Mouse (Mus musculus) limb, embryonic 12.5 days (tissue): ENCODE data around the gene Rbp2. TPM values are rescaled to one million over a fixed set of nuclear protein-coding genes. Genes with fewer than 3 reads are reported as not detected.

ENCODE experiments used
- ATAC-seq: fragments of 200-750 bp; cut with Nextera tagmentation; 2 replicates; pipeline ENCODE4 v1.8.0; 2017; ENCODE audit warnings: low read depth, moderate TSS enrichment; ENCODE audit not compliant: insufficient number of reproducible peaks, insufficient read depth, low FRiP score, low TSS enrichment
- H3K27ac ChIP-seq: fragments of 300-500 bp; sonication (generic); 2 replicates; pipeline ENCODE4 v1.5.1; 2016; ENCODE audit warnings: mild to moderate bottlenecking, moderate library complexity
- H3K27me3 ChIP-seq: fragments of 300-500 bp; sonication (generic); 2 replicates; pipeline ENCODE4 v1.6.1; 2016; ENCODE audit warnings: mild to moderate bottlenecking, moderate library complexity
- H3K36me3 ChIP-seq: fragments of 300-500 bp; sonication (generic); 2 replicates; pipeline ENCODE4 v1.6.1; 2016; ENCODE audit warnings: mild to moderate bottlenecking, moderate library complexity
- H3K4me1 ChIP-seq: fragments of 300-500 bp; sonication (generic); replicated peaks from 2 replicates; pipeline ENCODE4 v1.6.1; 2016
- H3K4me2 ChIP-seq: fragments of 300-500 bp; sonication (generic); 2 replicates; pipeline ENCODE4 v1.6.1; 2016; ENCODE audit warnings: mild to moderate bottlenecking, moderate library complexity
- H3K4me3 ChIP-seq: fragments of 300-500 bp; sonication (generic); replicated peaks from 2 replicates; pipeline ENCODE4 v1.5.1; 2016; ENCODE audit warnings: mild to moderate bottlenecking
- H3K9ac ChIP-seq: fragments of 300-500 bp; sonication (generic); replicated peaks from 2 replicates; pipeline ENCODE4 v1.6.1; 2016; ENCODE audit warnings: mild to moderate bottlenecking, moderate library complexity
- H3K9me3 ChIP-seq: fragments of 300-500 bp; sonication (generic); 2 replicates; pipeline ENCODE4 v1.6.1; 2016; ENCODE audit warnings: mild to moderate bottlenecking, moderate library complexity
- WGBS: fragments of 180-500 bp; shearing (Covaris S2); methylation state at CpG from one replicate; pipeline ENCODE4 v1.1.7; 2016; 5-methylcytosine and 5-hydroxymethylcytosine counted together
- polyA plus RNA-seq: library from polyadenylated mRNA; unstranded; fragments of >200 nt; fragmentation: Nextera tagmentation; extraction: Ambion mirVana; gene quantifications from 2 replicates; pipeline ENCODE4 v1.2.1, GENCODE M21; 2016

Gene Rbp2
- polyA plus RNA-seq = not detected in 2 replicates

DNA sequence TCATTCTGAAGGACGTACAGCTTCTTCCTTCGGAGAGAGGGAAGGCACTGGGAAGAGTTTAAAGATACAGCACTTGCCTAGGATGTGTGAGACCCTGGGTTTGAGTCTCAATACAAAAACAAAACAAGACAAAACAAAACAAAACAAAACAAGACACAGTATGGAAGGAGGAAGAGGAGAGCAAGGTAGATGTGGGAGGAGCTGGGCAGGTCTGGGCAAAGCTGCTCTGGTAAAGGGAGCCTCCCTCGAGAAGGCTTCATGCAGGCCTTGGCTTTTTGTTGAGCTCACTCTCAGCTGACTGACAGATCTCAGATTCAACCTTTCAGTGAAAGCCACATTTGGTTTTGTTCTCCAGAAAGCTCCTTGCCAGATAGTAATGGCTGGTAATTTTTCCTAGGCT lies at the start of gene Rbp2:
TSS of gene Rbp2 (plus strand) at position 301 of the 400 bp plus-strand sequence.
- ATAC-seq = no peak
- Histone ChIP-seq H3K27me3 (no peaks in the 10 kb centered on the region), H3K4me3 (no peak within 1 kb of the TSS), H3K4me2 (no peak within 1 kb of the TSS), H3K4me1 (peaks cover 6% of the 10 kb centered on the region; the same call in 1 of the 2 replicates), H3K27ac (no peak within 1 kb of the TSS), H3K9ac (no peak within 1 kb of the TSS), H3K9me3 (no peaks in the 10 kb centered on the region), H3K36me3 (no peaks in the 10 kb centered on the region)
- 81% methylated on average over 3 of the region's 3 CpGs for WGBS

- no peaks in the 10 kb centered on the region for H3K27me3 ChIP-seq
- no peaks in the 10 kb centered on the region for H3K9me3 ChIP-seq
- no peaks in the 10 kb centered on the region for H3K36me3 ChIP-seq
- H3K4me2 ChIP-seq = no peak overlapping the region
- H3K4me3 ChIP-seq = no peak overlapping the region
- ATAC-seq = 0 out of 2 replicates have a peak, but pooled peaks have one; percentile 26
- no peak overlapping the region for H3K9ac ChIP-seq
- WGBS = 89% methylated on average over 4 of the region's 4 CpGs
- no peak overlapping the region for H3K27ac ChIP-seq
- no peaks in the 10 kb centered on the region for H3K4me1 ChIP-seq
Measured at GRCm38 (mm10) chr9:98437819-98438218, 48.1 kb upstream of the Rbp2 start.

GRCm38 (mm10) chr9:98439091-98439490 lies 46.8 kb upstream of the Rbp2 start:
- 68% methylated on average over 3 of the region's 3 CpGs for WGBS
- no peak for ATAC-seq
- no peaks in the 10 kb centered on the region for H3K27me3 ChIP-seq

DNA sequence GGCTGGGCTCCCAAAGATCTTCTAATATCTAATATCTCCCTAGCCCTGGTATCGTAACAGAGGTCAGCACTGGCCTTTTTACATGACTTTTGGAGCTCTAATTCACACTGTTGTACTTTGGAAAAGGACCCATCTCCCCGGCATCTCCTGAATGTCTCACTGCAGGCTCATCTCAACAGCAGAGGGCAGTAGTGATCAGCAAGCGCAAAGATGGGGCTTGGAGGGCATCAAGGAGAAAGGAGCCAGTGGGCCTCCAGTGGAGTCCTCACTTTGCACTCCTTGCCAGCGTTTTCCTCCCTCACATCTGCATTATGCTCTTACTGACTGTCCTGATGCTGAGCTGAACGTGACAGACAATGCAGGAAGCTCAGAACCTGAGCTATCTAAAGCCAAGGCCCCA lies 43.3 kb upstream of the Rbp2 start:
- Histone ChIP-seq H3K9me3 (no peaks in the 10 kb centered on the region), H3K36me3 (peaks cover 21% of the 10 kb centered on the region), H3K27me3 (no peaks in the 10 kb centered on the region), H3K27ac (no peak overlapping the region), H3K4me3 (no peak overlapping the region), H3K9ac (no peak overlapping the region), H3K4me2 (no peak overlapping the region), H3K4me1 (no peaks in the 10 kb centered on the region)
- WGBS = 60% methylated on average over 5 of the region's 5 CpGs
- no peak for ATAC-seq

More at GRCm38 (mm10) chr9:98439091-98439490, 46.8 kb upstream of the Rbp2 start:
- Histone ChIP-seq H3K9ac (no peak overlapping the region), H3K4me1 (no peaks in the 10 kb centered on the region), H3K4me3 (no peak overlapping the region), H3K27ac (no peak overlapping the region), H3K4me2 (no peak overlapping the region), H3K9me3 (no peaks in the 10 kb centered on the region), H3K36me3 (no peaks in the 10 kb centered on the region)

DNA sequence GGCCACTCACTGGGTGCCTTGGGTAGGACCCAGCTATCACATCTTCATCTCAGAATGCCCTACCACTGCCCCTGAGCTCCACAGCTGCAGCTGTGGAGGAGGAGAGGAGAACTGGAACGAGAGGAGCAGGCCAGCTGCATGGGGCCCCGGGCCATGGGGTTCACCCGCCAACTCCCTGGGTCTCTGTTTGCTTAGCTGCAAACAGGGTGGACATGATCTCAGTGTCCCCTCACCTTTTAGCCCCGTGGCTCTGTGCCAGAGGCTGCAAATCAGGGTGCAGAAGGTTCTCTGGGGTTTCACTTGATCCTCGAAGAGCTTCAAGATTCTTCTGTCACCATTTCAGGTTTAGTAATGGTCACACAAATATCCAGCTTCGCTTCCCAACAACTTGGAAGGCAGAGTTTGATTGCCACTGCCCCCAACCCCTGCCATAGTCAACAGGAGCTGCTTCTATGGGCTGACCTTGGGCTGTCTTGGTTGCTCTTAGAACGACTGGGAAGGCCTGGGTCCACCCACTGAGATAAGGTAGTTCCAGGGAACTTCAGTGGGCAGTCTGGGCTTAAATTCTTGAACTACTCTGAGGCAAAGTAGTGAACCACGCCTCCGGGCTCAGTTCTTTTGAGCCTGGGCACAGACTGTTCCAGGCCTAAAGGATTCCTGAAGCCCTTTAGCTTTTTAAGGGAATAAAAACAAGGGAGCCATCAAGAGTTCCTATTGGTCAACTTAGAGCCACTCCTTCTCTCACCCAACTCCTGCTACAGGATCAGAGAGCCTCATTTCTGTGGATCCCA lies 40.4 kb upstream of the Rbp2 start:
- no peaks in the 10 kb centered on the region for H3K27me3 ChIP-seq
- no peak overlapping the region for H3K4me3 ChIP-seq
- no peak overlapping the region for H3K27ac ChIP-seq
- no peaks in the 10 kb centered on the region for H3K9me3 ChIP-seq
- H3K4me1 ChIP-seq = no peaks in the 10 kb centered on the region
- H3K36me3 ChIP-seq = peaks cover 21% of the 10 kb centered on the region
- WGBS = 87% methylated on average over 9 of the region's 9 CpGs
- no peak overlapping the region for H3K4me2 ChIP-seq
- no peak overlapping the region for H3K9ac ChIP-seq
- ATAC-seq = no peak

DNA sequence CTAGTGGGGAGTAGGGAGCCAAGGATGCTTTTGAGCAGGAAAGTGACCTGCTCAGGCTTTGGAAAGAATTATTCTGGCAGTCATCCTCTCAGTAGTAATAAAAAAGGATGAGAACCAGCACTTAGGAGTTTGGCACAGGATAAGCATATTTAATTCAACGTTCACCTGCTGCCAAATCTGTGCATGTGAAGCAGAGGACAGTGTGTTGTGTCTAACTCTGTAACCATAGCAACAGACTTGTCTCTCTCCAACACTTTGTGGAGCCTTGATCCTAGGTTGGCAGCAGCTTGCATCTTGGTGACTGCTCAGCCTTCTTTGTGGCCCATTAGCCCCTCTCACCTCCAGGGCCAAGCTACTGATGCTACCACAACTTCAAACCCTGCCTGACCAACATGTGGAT lies 34.9 kb upstream of the Rbp2 start:
- WGBS = 83% methylated on average over 1 of the region's 1 CpGs
- Histone ChIP-seq H3K4me2 (no peak overlapping the region), H3K9me3 (no peaks in the 10 kb centered on the region), H3K4me1 (no peaks in the 10 kb centered on the region), H3K36me3 (peaks cover 9% of the 10 kb centered on the region), H3K27me3 (no peaks in the 10 kb centered on the region), H3K9ac (no peak overlapping the region), H3K27ac (no peak overlapping the region), H3K4me3 (no peak overlapping the region)
- no peak for ATAC-seq

DNA sequence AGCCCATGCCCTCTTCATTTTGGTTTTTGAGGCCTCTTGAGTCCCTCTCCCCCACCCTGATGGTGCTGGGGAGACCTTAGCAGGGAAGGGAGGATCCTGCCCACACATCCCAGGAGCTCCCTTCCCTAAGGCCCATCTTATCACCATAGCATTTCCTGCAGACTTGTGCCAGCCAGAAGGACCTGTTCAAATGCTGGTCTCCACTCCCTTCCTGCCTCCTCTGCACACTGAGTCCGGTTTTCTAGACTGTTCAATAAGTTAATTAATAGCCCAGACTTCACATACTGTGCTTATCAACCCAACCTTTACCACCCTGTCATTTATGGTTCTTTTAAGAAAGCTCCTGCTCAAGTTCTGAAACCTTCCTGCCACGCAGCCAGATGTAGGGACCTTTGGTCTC lies 19.2 kb upstream of the Rbp2 start:
- Histone ChIP-seq H3K9me3 (no peaks in the 10 kb centered on the region), H3K27me3 (no peaks in the 10 kb centered on the region), H3K4me3 (no peak overlapping the region), H3K4me2 (no peak overlapping the region), H3K36me3 (no peaks in the 10 kb centered on the region), H3K9ac (no peak overlapping the region), H3K27ac (no peak overlapping the region), H3K4me1 (no peaks in the 10 kb centered on the region)
- 64% methylated on average over 2 of the region's 2 CpGs for WGBS
- no peak for ATAC-seq

DNA sequence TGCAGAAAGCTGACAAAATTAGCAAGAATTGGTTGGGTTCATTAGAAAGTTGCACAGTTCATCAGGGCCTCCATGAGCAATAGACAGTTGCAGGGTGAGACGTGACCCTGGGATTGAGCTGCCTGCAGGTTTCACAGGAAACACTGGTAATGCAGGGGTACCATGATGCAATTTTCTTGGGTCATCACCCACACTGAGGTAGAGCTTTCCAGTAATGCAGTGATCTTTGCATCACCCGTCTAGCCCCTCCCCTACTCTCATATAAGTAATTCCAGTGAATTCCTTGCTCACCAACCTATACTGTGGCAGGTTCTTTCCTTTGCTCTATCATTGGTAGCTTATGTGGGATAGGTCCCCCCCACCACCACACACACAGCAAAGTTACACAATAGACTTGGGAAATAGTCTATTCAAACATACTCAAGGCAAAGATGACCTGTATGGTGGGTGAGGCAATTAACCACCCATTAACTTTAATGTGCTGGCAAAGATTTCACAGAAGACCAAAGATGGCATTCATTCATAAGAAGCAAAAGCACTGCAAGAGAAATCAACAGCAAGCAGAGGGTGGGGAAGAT lies 5.7 kb upstream of the Rbp2 start:
- Histone ChIP-seq H3K4me2 (no peak overlapping the region), H3K9me3 (no peaks in the 10 kb centered on the region), H3K27ac (no peak overlapping the region), H3K4me1 (no peaks in the 10 kb centered on the region), H3K36me3 (no peaks in the 10 kb centered on the region), H3K27me3 (no peaks in the 10 kb centered on the region), H3K4me3 (no peak overlapping the region), H3K9ac (no peak overlapping the region)
- no peak for ATAC-seq
- WGBS = 83% methylated on average over 2 of the region's 2 CpGs

DNA sequence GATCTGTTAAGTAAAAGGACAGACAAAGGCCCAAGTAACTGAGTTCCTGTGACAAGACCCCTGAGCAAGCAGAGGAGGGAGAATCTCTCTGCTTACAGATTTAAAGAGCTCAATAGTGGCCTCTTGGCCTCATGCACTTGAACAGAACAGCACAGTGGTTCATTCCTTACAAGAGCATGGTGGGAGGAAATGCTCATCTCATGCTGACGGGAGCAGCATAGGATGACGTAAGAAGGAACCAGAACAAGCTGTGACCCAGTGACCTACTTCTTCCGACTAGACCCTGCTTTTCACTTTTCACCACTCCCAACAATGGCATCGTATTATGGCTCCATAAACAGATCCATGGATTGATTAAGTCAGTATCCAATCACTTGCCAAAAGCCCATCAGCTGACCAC lies 3.7 kb upstream of the Rbp2 start:
- Histone ChIP-seq H3K9me3 (no peaks in the 10 kb centered on the region), H3K4me2 (no peak overlapping the region), H3K36me3 (no peaks in the 10 kb centered on the region), H3K27ac (no peak overlapping the region), H3K27me3 (no peaks in the 10 kb centered on the region), H3K9ac (no peak overlapping the region), H3K4me1 (no peaks in the 10 kb centered on the region), H3K4me3 (no peak overlapping the region)
- ATAC-seq = no peak
- 61% methylated on average over 4 of the region's 4 CpGs for WGBS

DNA sequence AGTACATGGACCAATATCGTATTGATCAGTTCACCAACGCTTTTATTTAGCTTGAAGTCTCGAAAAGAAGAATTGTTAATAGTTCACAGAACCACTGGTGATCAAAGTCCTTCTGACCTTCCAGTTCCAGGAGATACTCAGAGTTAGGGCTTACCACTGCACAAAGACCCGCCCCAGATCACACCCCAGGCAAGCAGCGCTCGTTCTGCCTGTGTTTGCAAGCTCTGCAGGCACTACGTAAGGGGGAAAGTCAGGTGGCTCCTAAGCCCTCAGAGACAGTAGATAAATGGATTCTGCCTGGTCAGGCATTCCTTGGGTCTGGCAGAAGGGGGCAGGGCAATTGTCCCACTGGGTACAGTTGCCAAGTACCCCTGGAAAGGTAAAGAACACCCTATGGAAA lies 895 bp upstream of the Rbp2 start:
- WGBS = 79% methylated on average over 7 of the region's 7 CpGs
- H3K27ac ChIP-seq = no peak overlapping the region
- ATAC-seq = no peak
- H3K9ac ChIP-seq = no peak overlapping the region
- H3K4me3 ChIP-seq = no peak overlapping the region
- no peaks in the 10 kb centered on the region for H3K9me3 ChIP-seq
- peaks cover 2% of the 10 kb centered on the region; the same call in 1 of the 2 replicates for H3K4me1 ChIP-seq
- H3K36me3 ChIP-seq = no peaks in the 10 kb centered on the region
- no peaks in the 10 kb centered on the region for H3K27me3 ChIP-seq
- no peak overlapping the region for H3K4me2 ChIP-seq

GRCm38 (mm10) chr9:98487273-98487672 lies 1.4 kb downstream of the Rbp2 start:
- Histone ChIP-seq H3K9me3 (no peaks in the 10 kb centered on the region), H3K27me3 (no peaks in the 10 kb centered on the region), H3K4me3 (no peak overlapping the region), H3K27ac (no peak overlapping the region), H3K4me1 (peaks cover 6% of the 10 kb centered on the region; the same call in 1 of the 2 replicates), H3K4me2 (no peak overlapping the region), H3K9ac (no peak overlapping the region), H3K36me3 (no peaks in the 10 kb centered on the region)
- WGBS = 59% methylated on average over 6 of the region's 6 CpGs
- ATAC-seq = no peak
